Mouse (Mus musculus): ENCODE measurements around the gene Olfr1262.

The Olfr1262 gene

GRCm38 (mm10) chr2:89999845-90000244 is at the start of gene Olfr1262:
Gene Olfr1262 (plus strand): TSS chr2:90000145.
- no peak for DNase-seq

- DNase-seq, result no peak
Measured at GRCm38 (mm10) chr2:89974184-89974583, 25.8 kb upstream of the Olfr1262 start, which contains the start of gene Olfr1260. Gene Olfr1260 (plus strand): TSS chr2:89974340.

GRCm38 (mm10) chr2:89977709-89978108 is 22.2 kb upstream of the Olfr1262 start:
- DNase-seq, result no peak

- no peak for DNase-seq
Measured at GRCm38 (mm10) chr2:89990921-89991320, 9.0 kb upstream of the Olfr1262 start, which contains the start of gene Olfr1261. Gene Olfr1261 (plus strand): TSS chr2:89991221.

GRCm38 (mm10) chr2:90011831-90012230 is 11.9 kb downstream of the Olfr1262 start, which contains the start of gene Olfr1263:
Gene Olfr1263 (plus strand): TSS chr2:90012131.
- DNase-seq, result no peak

GRCm38 (mm10) chr2:90025477-90025876 is 25.5 kb downstream of the Olfr1262 start, which contains the start of gene Olfr1264:
Gene Olfr1264 (minus strand): TSS chr2:90025577.
- DNase-seq, result no peak

- no peak for DNase-seq
Measured at GRCm38 (mm10) chr2:90035037-90035436, 35.1 kb downstream of the Olfr1262 start, which contains the start of gene Olfr1265. Gene Olfr1265 (plus strand): TSS chr2:90035337.

Data from thymus, postnatal 14 days (tissue).